Mouse (Mus musculus) kidney, postnatal 0 days (tissue): ENCODE results near the gene Cfap46. TPM values are rescaled to one million over a fixed set of nuclear protein-coding genes. Genes with fewer than 3 reads are reported as not detected.
A peak's percentile ranks its signal among the peaks of the same experiment; 100 is the strongest.

ENCODE experiments used
- ATAC-seq: fragments of 200-750 bp; cut with Nextera tagmentation; replicated peaks from 2 replicates; pipeline ENCODE4 v1.8.0; 2017; ENCODE audit warnings: low read depth, moderate number of reproducible peaks, moderate TSS enrichment, moderate library complexity; ENCODE audit not compliant: low FRiP score
- DNase-seq: peaks from one replicate; pipeline ENCODE4 v3.0.0-alpha.2; 2016; ENCODE audit warnings: low spot score
- H3K27ac ChIP-seq: fragments of 300-500 bp; sonication (generic); 2 replicates; pipeline ENCODE4 v1.5.1; 2014; ENCODE audit warnings: mild to moderate bottlenecking
- H3K27me3 ChIP-seq: fragments of 300-500 bp; sonication (generic); 2 replicates; pipeline ENCODE4 v1.6.1; 2014; ENCODE audit warnings: low read length, mixed read lengths; ENCODE audit not compliant: insufficient read depth
- H3K36me3 ChIP-seq: fragments of 300-500 bp; sonication (generic); 2 replicates; pipeline ENCODE4 v1.6.1; 2014; ENCODE audit warnings: low read length, mixed read lengths; ENCODE audit not compliant: insufficient read depth
- H3K4me1 ChIP-seq: fragments of 300-500 bp; sonication (generic); replicated peaks from 2 replicates; pipeline ENCODE4 v1.6.1; 2014; ENCODE audit warnings: antibody characterized with exemption, low read length, mixed read lengths; ENCODE audit not compliant: insufficient read depth
- H3K4me2 ChIP-seq: fragments of 300-500 bp; sonication (generic); 2 replicates; pipeline ENCODE4 v1.6.1; 2014; ENCODE audit warnings: mild to moderate bottlenecking, low read length, moderate library complexity, mixed read lengths
- H3K4me3 ChIP-seq: fragments of 300-500 bp; sonication (generic); replicated peaks from 2 replicates; pipeline ENCODE4 v1.5.1; 2014; ENCODE audit warnings: low read depth, low read length
- H3K9ac ChIP-seq: fragments of 300-500 bp; sonication (generic); 2 replicates; pipeline ENCODE4 v1.6.1; 2014; ENCODE audit warnings: low read depth, low read length
- H3K9me3 ChIP-seq: fragments of 300-500 bp; sonication (generic); replicated peaks from 2 replicates; pipeline ENCODE4 v1.6.1; 2016; ENCODE audit warnings: low read length, inconsistent platforms, mixed read lengths
- CTCF ChIP-seq: IDR thresholded peaks from 2 replicates; pipeline ENCODE4 v1.5.1; 2016; ENCODE audit warnings: antibody characterized with exemption, low read depth, mild to moderate bottlenecking, moderate library complexity
- WGBS: fragments of 180-500 bp; shearing (Covaris S2); extraction: QIAGEN DNeasy Blood & Tissue Kit; methylation state at CpG from one replicate; pipeline ENCODE4 v1.1.7; 2014; 5-methylcytosine and 5-hydroxymethylcytosine counted together
- polyA plus RNA-seq: library from polyadenylated mRNA; unstranded; fragments of >200 nt; fragmentation: Nextera tagmentation; extraction: Ambion mirVana; gene quantifications from 2 replicates; pipeline ENCODE4 v1.2.1, GENCODE M21; 2015

The Cfap46 gene
- polyA plus RNA-seq, 1 experiment from 2014 or later, result not detected

- DNase-seq, result no peak
- peak overlapping the region; percentile 27; the same call in 1 of the 2 replicates for H3K4me2 ChIP-seq
- WGBS, result under 1% methylated on average over 53 of the region's 53 CpGs
Measured at GRCm38 (mm10) chr7:139584221-139585175, 99.1 kb downstream of the Cfap46 start.

GRCm38 (mm10) chr7:139583094-139583737 lies 100.4 kb downstream of the Cfap46 start:
- no peaks in the 10 kb centered on the region for H3K9me3 ChIP-seq
- peaks cover 16% of the 10 kb centered on the region for H3K4me1 ChIP-seq
- ATAC-seq (no peak), DNase-seq (no peak)
- 9% methylated on average over 17 of the region's 17 CpGs for WGBS
- 0 out of 2 replicates have a peak, but pooled peaks cover 6% of the 10 kb centered on the region for H3K36me3 ChIP-seq
- H3K4me2 ChIP-seq, result no peak overlapping the region
- no peak overlapping the region for H3K9ac ChIP-seq
- no peak overlapping the region for H3K4me3 ChIP-seq
- TF ChIP-seq CTCF, result no peak
- peaks cover 79% of the 10 kb centered on the region for H3K27me3 ChIP-seq
- no peak overlapping the region for H3K27ac ChIP-seq

More at GRCm38 (mm10) chr7:139584221-139585175, 99.1 kb downstream of the Cfap46 start:
- no peak overlapping the region for H3K27ac ChIP-seq
- H3K36me3 ChIP-seq, result no peaks in the 10 kb centered on the region
- H3K4me3 ChIP-seq, result peak overlapping the region; percentile 18
- H3K4me1 ChIP-seq, result peaks cover 16% of the 10 kb centered on the region
- ATAC-seq, result no peak
- no peak overlapping the region for H3K9ac ChIP-seq
- H3K27me3 ChIP-seq, result peaks cover 73% of the 10 kb centered on the region
- no peak for TF ChIP-seq CTCF
- no peaks in the 10 kb centered on the region for H3K9me3 ChIP-seq

GRCm38 (mm10) chr7:139582595-139582994 lies 101.0 kb downstream of the Cfap46 start, which contains the start of gene Nkx6-2:
Nkx6-2 (minus strand) TSS chr7:139582797.
- Histone ChIP-seq H3K4me3 (peak within 1 kb of the TSS; percentile 31), H3K4me2 (peak within 1 kb of the TSS; percentile 52), H3K27ac (no peak within 1 kb of the TSS), H3K4me1 (peaks cover 16% of the 10 kb centered on the region), H3K9me3 (no peaks in the 10 kb centered on the region), H3K36me3 (0 out of 2 replicates have a peak, but pooled peaks cover 6% of the 10 kb centered on the region), H3K9ac (no peak within 1 kb of the TSS), H3K27me3 (peaks cover 83% of the 10 kb centered on the region)
- DNase-seq (peak; percentile 36), ATAC-seq (no peak; the same call in 1 of the 2 replicates)
- WGBS, result 2% methylated on average over 55 of the region's 56 CpGs
- TF ChIP-seq CTCF, result no peak

- Histone ChIP-seq H3K27me3 (peaks cover 80% of the 10 kb centered on the region), H3K4me2 (peak overlapping the region; percentile 52), H3K27ac (no peak overlapping the region), H3K4me3 (peak overlapping the region; percentile 31), H3K36me3 (0 out of 2 replicates have a peak, but pooled peaks cover 6% of the 10 kb centered on the region), H3K9ac (no peak overlapping the region), H3K4me1 (peaks cover 16% of the 10 kb centered on the region), H3K9me3 (no peaks in the 10 kb centered on the region)
- WGBS, result 1% methylated on average over 82 of the region's 82 CpGs
- TF ChIP-seq CTCF, result no peak
- no peak for ATAC-seq
- no peak for DNase-seq
Measured at GRCm38 (mm10) chr7:139581801-139582571, 101.6 kb downstream of the Cfap46 start.

GRCm38 (mm10) chr7:139580851-139581775 lies 102.5 kb downstream of the Cfap46 start:
- DNase-seq (no peak), ATAC-seq (no peak)
- Histone ChIP-seq H3K4me1 (peaks cover 16% of the 10 kb centered on the region), H3K4me3 (peak overlapping the region; percentile 31; the same call in 1 of the 2 replicates), H3K36me3 (0 out of 2 replicates have a peak, but pooled peaks cover 6% of the 10 kb centered on the region), H3K27me3 (peaks cover 71% of the 10 kb centered on the region), H3K9me3 (no peaks in the 10 kb centered on the region), H3K4me2 (peak overlapping the region; percentile 52), H3K27ac (no peak overlapping the region), H3K9ac (no peak overlapping the region)
- TF ChIP-seq CTCF, result no peak
- WGBS, result 2% methylated on average over 78 of the region's 78 CpGs
